13 mouse cellular contexts compared by ENCODE assay signal in genomic region chr4:140218384-140218783, GRCm38 (mm10). TPM values are rescaled to one million over a fixed set of nuclear protein-coding genes. Genes with fewer than 3 reads are reported as not detected.
DNase-seq lines count a peak whose midpoint lies in the region; ATAC-seq and TF ChIP-seq lines count a peak whose summit lies in the region.
"Had no signal": no experiment of that assay in that cellular context is flagged by ENCODE, and none has a peak within 500 bp of the region (broad histone marks: within the 10 kb centered on the region; RNA-seq: fewer than 3 reads in every experiment).

No protein-coding gene starts in this region.

- 21% methylated on average over 5 of the region's 5 CpGs for WGBS in forebrain, postnatal 0 days
- 47% methylated on average over 5 of the region's 5 CpGs for WGBS in midbrain, embryonic 12.5 days

- ATAC-seq in forebrain, postnatal 0 days = peak; percentile 80
- peak; percentile 41 for ATAC-seq in midbrain, embryonic 12.5 days (ENCODE audit: low FRiP score, low read depth)

- peak in 1 of 2 experiments; percentile 32 for DNase-seq in layer of hippocampus, adult 2 months (ENCODE audit: low spot score in 2 of 2)
- no peak for DNase-seq in layer of hippocampus, adult 9-10 months (ENCODE audit: low spot score)
- no peak for DNase-seq in ES-E14 (ENCODE audit: low read depth, low spot score)
- DNase-seq in forebrain, postnatal 0 days = peak; percentile 60
- no peak for DNase-seq in embryo, embryonic 10 days (ENCODE audit: low spot score)
- DNase-seq in Muller cell, postnatal 12 days (ENCODE audit: inconsistent ontology term) = no peak
- DNase-seq in thymus, postnatal 10 days (ENCODE audit: low spot score in 2 of 2) = no peak
- DNase-seq: adrenal gland, adult 8-10 months; lung, embryonic 14.5 days; thymus, adult 2 months had no signal

- no peaks in the 10 kb centered on the region for H3K9me3 ChIP-seq in ES-E14 (ENCODE audit: control insufficient read depth, insufficient read depth, low read depth, low read length)
- no peaks in the 10 kb centered on the region for H3K9me3 ChIP-seq in forebrain, postnatal 0 days (ENCODE audit: low read length)
- H3K9me3 ChIP-seq in midbrain, embryonic 12.5 days = no peaks in the 10 kb centered on the region

- H3K4me1 ChIP-seq in ES-E14 (ENCODE audit: control insufficient read depth in 2 of 2, insufficient read depth in 2 of 2, low read length in 2 of 2, poor library complexity in 1 of 2) = peaks cover 6 to 42% of the 10 kb centered on the region in 2 experiments; a peak in 3 of 4 replicates
- H3K4me1 ChIP-seq in forebrain, postnatal 0 days (ENCODE audit: insufficient read depth) = peaks cover 20% of the 10 kb centered on the region
- peaks cover 74% of the 10 kb centered on the region for H3K4me1 ChIP-seq in midbrain, embryonic 12.5 days

- TF ChIP-seq CTCF in layer of hippocampus, adult 2 months (conservative IDR thresholded peaks at IDR 0.05) = 0 out of 2 replicates have a peak, but pooled peaks have one; percentile 5
- no peak for TF ChIP-seq CTCF in forebrain, postnatal 0 days (IDR thresholded peaks at IDR 0.05; ENCODE audit: low read depth)

- no peak overlapping the region for H3K4me3 ChIP-seq in layer of hippocampus, adult 2 months
- H3K4me3 ChIP-seq in ES-E14 (ENCODE audit: insufficient read depth in 1 of 2, low read depth in 1 of 2, low read length in 2 of 2, poor library complexity in 1 of 2, severe bottlenecking in 1 of 2) = no peak overlapping the region
- H3K4me3 ChIP-seq in forebrain, postnatal 0 days (ENCODE audit: low read depth, low read length) = no peak overlapping the region
- H3K4me3 ChIP-seq in midbrain, embryonic 12.5 days = no peak overlapping the region

- no peak overlapping the region for H3K4me2 ChIP-seq in forebrain, postnatal 0 days (ENCODE audit: low read depth)
- no peak overlapping the region for H3K4me2 ChIP-seq in midbrain, embryonic 12.5 days (replicated peaks)
- H3K4me2 ChIP-seq: lung, embryonic 14.5 days had no signal

- peak overlapping the region; percentile 80 for H3K27ac ChIP-seq in layer of hippocampus, adult 2 months
- H3K27ac ChIP-seq in ES-E14 (ENCODE audit: insufficient read depth, low read depth, low read length, poor library complexity, severe bottlenecking) = peak overlapping the region; percentile 29; the same call in 1 of the 2 replicates
- peak overlapping the region; percentile 55; the same call in 1 of the 2 replicates for H3K27ac ChIP-seq in forebrain, postnatal 0 days (ENCODE audit: low read depth, low read length)
- peak overlapping the region; percentile 74 for H3K27ac ChIP-seq in midbrain, embryonic 12.5 days (replicated peaks)
- H3K27ac ChIP-seq: kidney, postnatal 0 days had no signal

- in situ Hi-C loops in ES-E14 (cut with MboI; ENCODE audit: low sequenced_read_pairs in 2 of 2, unreplicated experiment in 2 of 2) = no loop called here

- no peaks in the 10 kb centered on the region for H3K36me3 ChIP-seq in ES-E14 (ENCODE audit: control insufficient read depth, insufficient read depth, low read length, poor library complexity, severe bottlenecking)
- H3K36me3 ChIP-seq in forebrain, postnatal 0 days (ENCODE audit: insufficient read depth) = no peaks in the 10 kb centered on the region
- H3K36me3 ChIP-seq in midbrain, embryonic 12.5 days = no peaks in the 10 kb centered on the region

- H3K27me3 ChIP-seq in forebrain, postnatal 0 days (ENCODE audit: insufficient read depth, low read length) = no peaks in the 10 kb centered on the region
- peaks cover 25% of the 10 kb centered on the region for H3K27me3 ChIP-seq in midbrain, embryonic 12.5 days

- H3K9ac ChIP-seq in ES-E14 (ENCODE audit: insufficient read depth, low read depth, low read length, poor library complexity, severe bottlenecking) = peak overlapping the region; percentile 47; the same call in 1 of the 2 replicates
- H3K9ac ChIP-seq in forebrain, postnatal 0 days = no peak overlapping the region
- H3K9ac ChIP-seq in midbrain, embryonic 12.5 days (replicated peaks) = no peak overlapping the region
- H3K9ac ChIP-seq: lung, embryonic 14.5 days had no signal

TF ChIP-seq in ES-E14, 5 proteins besides CTCF, POLR2A, EP300 and RAD21:
- TF ChIP-seq ZNF384 (IDR thresholded peaks at IDR 0.05; ENCODE audit: low read depth, low read length) (no peak), MAFK (IDR thresholded peaks at IDR 0.05; ENCODE audit: insufficient read depth, low read depth, low read length) (no peak), ZC3H11A (IDR thresholded peaks at IDR 0.05; ENCODE audit: borderline replicate concordance, low read depth, low read length) (no peak), CHD2 (IDR thresholded peaks at IDR 0.05; ENCODE audit: low read depth, low read length) (no peak), HCFC1 (IDR thresholded peaks at IDR 0.05; ENCODE audit: borderline replicate concordance, insufficient read depth, low read length) (no peak)

RNA-seq across cellular contexts. Expression of gene Igsf21, which starts 28.2 kb away (rescaled TPM):
- 10 to 100 TPM; 39.1 to 41.4 TPM for total RNA-seq in layer of hippocampus, adult 2 months (2021)
- total RNA-seq in ES-E14 (2012; rRNA removed) = 2.5 and 6.9 TPM in 2 replicates
- 68.5 and 78.5 TPM in 2 replicates for total RNA-seq in forebrain, postnatal 0 days (2014; rRNA removed)
- polyA plus RNA-seq in forebrain, postnatal 0 days (2015; fragmentation: Nextera tagmentation; extraction: Ambion mirVana) = 108 and 117 TPM in 2 replicates
- polyA plus RNA-seq in midbrain, embryonic 12.5 days (2016; fragmentation: Nextera tagmentation; extraction: Ambion mirVana) = 38.9 and 41.1 TPM in 2 replicates
- total RNA-seq: hematopoietic stem cell, adult 5-6 weeks had no signal
- polyA plus RNA-seq: lung, embryonic 14.5 days had no signal

Comparison
In these comparisons a context has a peak if more than half of its experiments do, and no peak if none do; other contexts are left out.
1. H3K27ac ChIP-seq: peak in every context shown above with its lines; median percentile 80 in layer of hippocampus, adult 2 months; 74 in midbrain, embryonic 12.5 days; 55 in forebrain, postnatal 0 days; 29 in ES-E14.